Mouse (Mus musculus) lung, embryonic 15.5 days (tissue): Measurements from ENCODE around the gene Cxcl17. TPM values are rescaled to one million over a fixed set of nuclear protein-coding genes. Genes with fewer than 3 reads are reported as not detected.

Experiments used
- ATAC-seq: fragments of 200-750 bp; cut with Nextera tagmentation; 2 replicates; pipeline ENCODE4 v1.8.0; 2017; ENCODE audit warnings: moderate number of reproducible peaks, borderline replicate concordance; ENCODE audit not compliant: low FRiP score, low TSS enrichment; ENCODE audit errors: extremely low read depth
- H3K27ac ChIP-seq: fragments of 300-500 bp; sonication (generic); 2 replicates; pipeline ENCODE4 v1.5.1; 2015; ENCODE audit warnings: moderate library complexity, mild to moderate bottlenecking, inconsistent platforms
- H3K27me3 ChIP-seq: fragments of 300-500 bp; sonication (generic); 2 replicates; pipeline ENCODE4 v1.6.1; 2015; ENCODE audit warnings: inconsistent platforms
- H3K36me3 ChIP-seq: fragments of 300-500 bp; sonication (generic); 2 replicates; pipeline ENCODE4 v1.6.1; 2015; ENCODE audit warnings: inconsistent platforms
- H3K4me1 ChIP-seq: fragments of 300-500 bp; sonication (generic); 2 replicates; pipeline ENCODE4 v1.6.1; 2015; ENCODE audit warnings: inconsistent platforms
- H3K4me2 ChIP-seq: fragments of 300-500 bp; sonication (generic); 2 replicates; pipeline ENCODE4 v1.6.1; 2015; ENCODE audit warnings: inconsistent platforms, mild to moderate bottlenecking, moderate library complexity
- H3K4me3 ChIP-seq: fragments of 300-500 bp; sonication (generic); 2 replicates; pipeline ENCODE4 v1.5.1; 2015; ENCODE audit warnings: mild to moderate bottlenecking, inconsistent platforms
- H3K9ac ChIP-seq: fragments of 300-500 bp; sonication (generic); 2 replicates; pipeline ENCODE4 v1.6.1; 2015; ENCODE audit warnings: inconsistent platforms
- H3K9me3 ChIP-seq: fragments of 300-500 bp; sonication (generic); 2 replicates; pipeline ENCODE4 v1.6.1; 2016; ENCODE audit warnings: inconsistent platforms
- WGBS: fragments of 180-500 bp; shearing (Covaris S2); methylation state at CpG from one replicate; pipeline ENCODE4 v1.1.7; 2015; 5-methylcytosine and 5-hydroxymethylcytosine counted together
- polyA plus RNA-seq: library from polyadenylated mRNA; unstranded; fragments of >200 nt; fragmentation: Nextera tagmentation; extraction: Ambion mirVana; gene quantifications from 2 replicates; pipeline ENCODE4 v1.2.1, GENCODE M21; 2015

Gene Cxcl17
- polyA plus RNA-seq, 1 experiment from 2014 or later, result 0.34 TPM

DNA sequence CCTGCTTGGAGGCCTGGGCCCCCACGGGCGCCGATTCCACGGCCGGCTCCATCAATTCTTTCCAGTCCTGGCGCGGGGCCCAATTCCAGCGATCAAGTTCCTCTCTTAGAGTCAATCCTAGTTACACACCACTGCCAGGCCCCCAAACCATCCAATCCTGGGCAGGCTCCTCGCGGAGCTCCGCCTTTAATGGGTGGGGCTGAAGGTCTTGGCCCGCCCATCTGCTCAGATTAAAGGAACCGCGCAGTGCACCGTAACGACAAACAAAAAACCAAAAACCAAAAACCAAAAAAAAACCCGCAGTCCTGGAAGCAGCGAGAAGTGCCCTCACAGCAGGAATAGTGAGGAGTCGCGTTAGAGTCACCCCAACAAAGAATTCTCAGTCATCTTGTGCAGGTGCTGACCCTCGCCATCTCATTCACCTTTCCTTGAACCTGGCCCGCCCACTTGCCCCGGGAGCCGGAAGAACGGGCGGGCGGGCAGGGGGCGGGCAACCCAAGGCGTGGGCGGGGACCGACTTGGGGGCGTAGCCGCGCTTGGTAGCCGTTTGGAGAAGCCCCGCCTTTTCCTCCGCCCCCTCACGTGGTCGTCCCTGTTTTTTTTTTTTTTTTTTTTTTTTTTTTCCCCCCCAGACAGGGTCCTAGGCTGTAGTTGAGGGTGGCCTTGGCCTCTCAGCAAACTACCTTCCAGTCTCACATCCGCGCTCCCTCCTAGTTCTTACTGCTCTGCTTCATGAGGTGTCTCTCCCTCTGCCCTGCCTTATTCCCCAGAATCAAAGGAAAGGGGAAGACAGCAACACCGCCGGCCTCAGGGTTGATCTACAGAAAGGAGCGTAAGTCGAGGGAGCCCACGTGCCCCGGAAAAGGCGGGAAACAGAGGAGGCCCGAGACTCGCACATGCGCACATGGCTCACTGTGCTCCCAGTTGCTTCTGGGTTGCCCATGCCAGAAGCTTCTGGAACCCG lies 16.8 kb downstream of the Cxcl17 start:
- peak overlapping the region; percentile 72 for H3K9ac ChIP-seq
- H3K36me3 ChIP-seq, result no peaks in the 10 kb centered on the region
- ATAC-seq, result peak; percentile 97
- WGBS, result 6% methylated on average over 49 of the region's 52 CpGs
- peak overlapping the region; percentile 73 for H3K27ac ChIP-seq
- peaks cover 35% of the 10 kb centered on the region for H3K4me1 ChIP-seq
- no peaks in the 10 kb centered on the region for H3K27me3 ChIP-seq
- H3K9me3 ChIP-seq, result no peaks in the 10 kb centered on the region
- H3K4me2 ChIP-seq, result peak overlapping the region; percentile 86
- H3K4me3 ChIP-seq, result peak overlapping the region; percentile 76

DNA sequence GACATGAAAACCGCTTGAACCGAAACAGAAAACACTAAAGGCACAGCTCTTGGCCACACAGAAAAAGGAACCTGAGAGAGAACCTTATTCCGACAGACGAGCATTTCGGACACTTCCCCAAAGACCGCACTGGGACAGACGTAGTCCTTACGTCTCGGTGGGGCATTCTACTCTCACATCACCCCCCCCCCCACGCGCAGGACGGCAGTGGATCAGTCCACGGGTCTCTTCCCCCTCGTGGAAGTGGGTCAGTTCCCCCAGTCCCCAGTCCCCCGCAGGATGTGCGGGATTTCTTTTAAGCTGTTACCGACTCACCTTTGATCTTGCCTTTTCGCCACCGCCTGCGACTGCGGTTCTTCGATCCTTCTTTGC lies 17.5 kb downstream of the Cxcl17 start:
- H3K4me3 ChIP-seq, result peak overlapping the region; percentile 76
- H3K27me3 ChIP-seq, result no peaks in the 10 kb centered on the region
- H3K36me3 ChIP-seq, result no peaks in the 10 kb centered on the region
- peaks cover 42% of the 10 kb centered on the region for H3K4me1 ChIP-seq
- peak overlapping the region; percentile 86 for H3K4me2 ChIP-seq
- H3K9ac ChIP-seq, result peak overlapping the region; percentile 72
- under 1% methylated on average over 22 of the region's 22 CpGs for WGBS
- ATAC-seq, result peak; percentile 30; the same call in 1 of the 2 replicates
- H3K27ac ChIP-seq, result peak overlapping the region; percentile 73
- H3K9me3 ChIP-seq, result no peaks in the 10 kb centered on the region

DNA sequence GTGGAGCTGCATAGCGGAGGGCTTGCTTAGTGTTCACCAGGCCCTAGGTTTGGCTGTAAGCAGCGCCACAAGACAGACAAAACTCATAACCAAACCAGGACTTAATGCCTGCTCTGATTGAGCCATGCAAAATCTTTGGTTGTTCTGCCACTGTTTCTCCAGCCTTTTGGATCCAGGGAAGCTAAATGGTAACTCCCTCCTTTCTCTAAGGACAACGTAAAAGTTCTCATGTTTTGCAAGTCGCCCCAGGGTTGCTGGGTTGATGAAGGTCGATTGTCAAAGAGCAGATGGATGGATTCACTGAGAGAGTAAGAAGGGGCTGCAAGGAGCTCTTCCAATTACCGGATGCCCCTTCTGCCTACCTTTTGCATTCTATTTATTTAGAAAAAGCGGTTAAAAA lies 17.9 kb downstream of the Cxcl17 start:
- H3K27ac ChIP-seq, result peak overlapping the region; percentile 73; the same call in 1 of the 2 replicates
- 15% methylated on average over 7 of the region's 7 CpGs for WGBS

DNA sequence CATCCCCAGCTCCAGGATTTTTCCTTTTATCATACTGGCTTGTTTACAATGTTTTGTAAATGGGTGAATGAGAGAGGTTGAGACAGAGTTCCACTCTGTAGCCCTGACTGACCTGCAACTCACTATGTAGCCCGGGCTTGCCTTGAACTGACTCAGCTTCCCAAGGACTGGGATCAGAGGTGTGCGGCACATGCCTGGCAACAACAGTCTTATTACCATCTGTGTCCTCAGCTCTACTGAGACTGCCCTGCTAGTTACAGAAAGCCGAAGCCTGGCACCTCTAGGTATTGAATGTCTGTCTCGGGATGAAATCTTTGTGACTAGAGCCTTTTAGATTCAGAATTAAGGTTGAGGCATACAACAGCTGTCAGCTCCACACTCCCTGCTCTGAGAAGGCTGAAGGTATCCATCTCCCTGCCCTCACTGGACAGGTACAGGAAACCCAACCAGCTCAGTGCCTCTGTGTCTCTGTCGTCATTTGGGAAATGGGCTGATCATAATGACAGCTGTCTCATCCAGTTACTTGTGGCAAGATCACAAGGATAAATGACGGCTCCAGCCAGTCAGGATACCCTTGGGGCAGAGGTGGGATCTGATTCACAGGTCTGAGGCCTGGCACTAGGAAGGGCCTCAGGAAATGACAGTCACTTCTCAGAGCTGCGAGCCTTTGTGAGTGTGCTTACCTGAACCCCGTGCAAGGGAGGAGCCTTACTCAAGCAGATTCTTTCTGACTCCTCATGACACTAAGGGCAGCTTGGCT lies 19.1 kb downstream of the Cxcl17 start:
- H3K9me3 ChIP-seq, result no peaks in the 10 kb centered on the region
- peak overlapping the region; percentile 86; the same call in 1 of the 2 replicates for H3K4me2 ChIP-seq
- H3K36me3 ChIP-seq, result 0 out of 2 replicates have a peak, but pooled peaks cover under 1% of the 10 kb centered on the region
- H3K4me1 ChIP-seq, result peaks cover 49% of the 10 kb centered on the region
- WGBS, result 71% methylated on average over 8 of the region's 8 CpGs
- ATAC-seq, result no peak
- no peaks in the 10 kb centered on the region for H3K27me3 ChIP-seq
- H3K9ac ChIP-seq, result 0 out of 2 replicates have a peak overlapping the region, but pooled peaks have one; percentile 72
- H3K4me3 ChIP-seq, result no peak overlapping the region
- H3K27ac ChIP-seq, result no peak overlapping the region

More for the DNA sequence above, 17.9 kb downstream of the Cxcl17 start:
- ATAC-seq, result no peak
- Histone ChIP-seq H3K36me3 (no peaks in the 10 kb centered on the region), H3K9ac (peak overlapping the region; percentile 72), H3K27me3 (no peaks in the 10 kb centered on the region), H3K4me2 (peak overlapping the region; percentile 86), H3K9me3 (no peaks in the 10 kb centered on the region), H3K4me1 (peaks cover 46% of the 10 kb centered on the region), H3K4me3 (peak overlapping the region; percentile 76)

DNA sequence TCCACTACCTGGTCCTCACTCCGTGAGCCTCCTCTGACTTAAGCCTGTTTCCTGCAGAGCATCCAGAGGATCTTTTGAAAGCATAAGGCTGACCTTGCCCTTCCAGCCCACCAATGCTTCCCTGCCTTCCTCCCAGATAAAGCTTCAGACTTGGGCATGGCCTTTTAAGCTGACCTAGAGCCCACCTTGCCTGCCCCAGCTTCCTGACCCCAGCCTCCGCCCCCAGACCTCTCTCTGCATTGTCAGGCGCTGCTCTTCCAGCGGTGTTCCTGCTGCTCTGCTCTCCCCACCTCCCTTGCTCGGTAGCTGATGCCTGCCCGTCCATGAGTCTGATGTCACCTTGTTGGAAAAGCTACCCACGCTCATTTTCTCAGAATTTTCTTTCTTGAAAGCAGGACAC lies 19.8 kb downstream of the Cxcl17 start:
- Histone ChIP-seq H3K4me2 (no peak overlapping the region), H3K9ac (no peak overlapping the region), H3K4me3 (no peak overlapping the region), H3K36me3 (peaks cover 5% of the 10 kb centered on the region; the same call in 1 of the 2 replicates), H3K4me1 (peaks cover 49% of the 10 kb centered on the region), H3K27me3 (no peaks in the 10 kb centered on the region), H3K9me3 (no peaks in the 10 kb centered on the region), H3K27ac (no peak overlapping the region)
- WGBS, result 63% methylated on average over 7 of the region's 7 CpGs
- ATAC-seq, result no peak

DNA sequence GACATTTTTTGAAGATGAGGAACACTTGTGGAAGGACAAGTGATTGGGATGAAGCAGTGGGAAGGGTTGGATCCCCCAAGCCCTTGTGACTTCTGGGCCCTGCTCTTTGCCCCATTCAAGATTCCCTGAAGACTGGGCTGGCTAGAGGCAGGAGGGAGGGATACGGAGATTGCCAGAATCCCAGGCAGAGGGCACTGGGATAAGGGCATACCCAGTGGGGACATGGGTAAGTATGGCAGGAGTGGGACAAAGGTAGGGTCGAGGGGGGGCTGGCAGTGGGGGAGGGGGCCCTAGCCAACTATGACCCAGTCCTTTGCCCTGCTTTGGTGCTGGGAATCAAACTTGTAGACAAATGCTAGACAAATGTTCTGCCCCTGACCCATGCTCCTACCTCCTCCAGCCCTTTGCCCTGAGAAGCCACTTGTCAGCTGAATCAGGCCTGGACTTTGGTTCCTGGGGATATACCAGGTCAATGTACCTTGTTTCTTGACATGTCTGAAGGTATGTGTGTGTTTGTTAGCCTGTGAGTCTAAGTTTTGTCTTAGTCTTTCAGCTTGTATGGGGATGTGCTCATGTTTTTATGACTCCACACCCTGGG lies 20.7 kb downstream of the Cxcl17 start:
- no peak overlapping the region for H3K4me2 ChIP-seq
- peaks cover 10% of the 10 kb centered on the region; the same call in 1 of the 2 replicates for H3K36me3 ChIP-seq
- whole genome bisulfite sequencing, result 72% methylated on average over 2 of the region's 2 CpGs
- ATAC-seq, result no peak
- H3K27me3 ChIP-seq, result no peaks in the 10 kb centered on the region
- H3K9ac ChIP-seq, result no peak overlapping the region
- no peak overlapping the region for H3K27ac ChIP-seq
- H3K4me3 ChIP-seq, result no peak overlapping the region
- no peaks in the 10 kb centered on the region for H3K9me3 ChIP-seq
- H3K4me1 ChIP-seq, result peaks cover 46% of the 10 kb centered on the region

DNA sequence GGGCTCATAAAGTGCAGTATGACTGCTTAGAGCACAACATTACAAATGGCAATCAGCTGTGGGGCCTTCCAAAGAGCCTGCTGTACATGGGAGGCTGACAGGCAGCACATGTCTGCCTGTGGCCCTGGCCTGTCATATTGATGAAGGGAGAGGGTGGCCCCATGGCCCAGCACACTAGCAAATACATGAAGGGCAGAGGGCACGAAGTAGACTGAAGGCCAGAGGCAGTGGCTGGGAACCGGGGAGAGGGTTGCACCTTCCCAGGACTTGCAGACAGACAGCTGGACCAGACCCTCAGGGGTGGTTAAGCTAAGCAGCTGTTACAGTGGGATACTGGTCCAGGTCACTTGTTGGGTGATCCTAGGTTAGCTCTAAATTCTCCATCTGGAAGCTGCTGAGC lies 21.7 kb downstream of the Cxcl17 start:
- no peaks in the 10 kb centered on the region for H3K9me3 ChIP-seq
- peak overlapping the region; percentile 69; the same call in 1 of the 2 replicates for H3K27ac ChIP-seq
- H3K9ac ChIP-seq, result no peak overlapping the region
- H3K27me3 ChIP-seq, result no peaks in the 10 kb centered on the region
- H3K4me1 ChIP-seq, result peaks cover 48% of the 10 kb centered on the region
- H3K36me3 ChIP-seq, result peaks cover 10% of the 10 kb centered on the region; the same call in 1 of the 2 replicates
- H3K4me3 ChIP-seq, result no peak overlapping the region
- WGBS, result 40% methylated on average over 2 of the region's 2 CpGs
- H3K4me2 ChIP-seq, result no peak overlapping the region
- no peak for ATAC-seq

DNA sequence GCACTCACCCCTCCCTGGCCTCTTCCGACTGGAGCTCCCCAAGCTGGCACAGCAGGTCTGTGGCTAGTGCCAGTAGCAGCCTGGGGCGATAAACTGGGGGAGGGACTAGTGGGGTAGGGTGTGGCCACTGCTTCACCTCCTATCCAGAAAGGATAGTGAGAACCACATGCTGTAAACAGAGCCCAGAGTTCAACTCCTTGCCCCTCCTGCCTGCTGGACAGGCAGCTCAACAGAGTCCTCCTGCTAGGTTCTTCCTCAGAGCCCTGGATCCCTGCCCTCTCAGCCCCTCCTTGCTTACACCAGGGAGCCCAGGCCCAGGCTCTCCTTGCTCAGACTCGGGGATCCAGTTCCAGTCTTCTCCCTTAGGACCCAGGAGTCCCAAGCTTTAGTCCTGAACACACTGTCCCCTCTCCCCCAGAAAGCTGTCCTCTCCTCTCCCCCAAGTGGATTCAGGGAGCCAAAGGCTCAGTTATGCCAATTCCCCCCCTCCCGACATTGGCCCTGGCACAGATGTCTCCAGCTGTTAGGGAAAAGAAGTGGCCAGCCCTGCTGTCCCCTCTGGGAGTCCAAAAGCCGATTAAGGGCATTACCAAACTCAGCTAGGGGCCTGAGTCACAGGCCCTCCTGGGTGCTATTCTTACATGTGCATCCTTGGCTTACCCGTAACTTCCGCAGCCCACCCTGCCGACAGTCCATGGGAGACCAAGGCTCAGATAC lies 22.5 kb downstream of the Cxcl17 start:
- Histone ChIP-seq H3K4me3 (no peak overlapping the region), H3K27me3 (no peaks in the 10 kb centered on the region), H3K27ac (peak overlapping the region; percentile 69), H3K4me1 (peaks cover 56% of the 10 kb centered on the region), H3K36me3 (peaks cover 10% of the 10 kb centered on the region; the same call in 1 of the 2 replicates), H3K9ac (no peak overlapping the region), H3K4me2 (peak overlapping the region; percentile 22; the same call in 1 of the 2 replicates), H3K9me3 (no peaks in the 10 kb centered on the region)
- WGBS, result 47% methylated on average over 8 of the region's 8 CpGs
- peak; percentile 17; the same call in 1 of the 2 replicates for ATAC-seq

DNA sequence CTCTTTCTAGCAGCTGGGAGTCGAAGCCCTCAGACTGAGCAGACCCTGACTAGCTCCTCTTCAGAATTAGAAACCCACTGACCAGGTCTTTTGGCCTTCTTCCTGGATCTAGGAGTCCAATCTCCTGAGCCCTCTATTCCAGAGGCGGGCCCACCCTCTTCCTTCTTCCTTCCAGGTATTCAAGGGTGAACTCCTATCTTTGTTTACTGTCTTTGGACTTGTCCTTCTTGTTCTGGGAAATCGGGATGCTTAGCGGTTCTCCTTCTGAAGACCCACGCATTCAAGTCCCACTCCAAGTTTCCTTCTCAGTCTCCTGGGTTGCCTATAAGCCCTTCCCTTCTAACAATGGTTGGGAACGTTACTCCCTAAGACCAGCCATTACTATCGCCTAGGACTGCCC lies 23.8 kb downstream of the Cxcl17 start:
- 62% methylated on average over 7 of the region's 7 CpGs for WGBS
- Histone ChIP-seq H3K36me3 (peaks cover 18% of the 10 kb centered on the region), H3K4me2 (no peak overlapping the region), H3K9ac (no peak overlapping the region), H3K9me3 (no peaks in the 10 kb centered on the region), H3K27ac (no peak overlapping the region), H3K4me3 (no peak overlapping the region), H3K27me3 (no peaks in the 10 kb centered on the region), H3K4me1 (peaks cover 46% of the 10 kb centered on the region)
- ATAC-seq, result no peak

DNA sequence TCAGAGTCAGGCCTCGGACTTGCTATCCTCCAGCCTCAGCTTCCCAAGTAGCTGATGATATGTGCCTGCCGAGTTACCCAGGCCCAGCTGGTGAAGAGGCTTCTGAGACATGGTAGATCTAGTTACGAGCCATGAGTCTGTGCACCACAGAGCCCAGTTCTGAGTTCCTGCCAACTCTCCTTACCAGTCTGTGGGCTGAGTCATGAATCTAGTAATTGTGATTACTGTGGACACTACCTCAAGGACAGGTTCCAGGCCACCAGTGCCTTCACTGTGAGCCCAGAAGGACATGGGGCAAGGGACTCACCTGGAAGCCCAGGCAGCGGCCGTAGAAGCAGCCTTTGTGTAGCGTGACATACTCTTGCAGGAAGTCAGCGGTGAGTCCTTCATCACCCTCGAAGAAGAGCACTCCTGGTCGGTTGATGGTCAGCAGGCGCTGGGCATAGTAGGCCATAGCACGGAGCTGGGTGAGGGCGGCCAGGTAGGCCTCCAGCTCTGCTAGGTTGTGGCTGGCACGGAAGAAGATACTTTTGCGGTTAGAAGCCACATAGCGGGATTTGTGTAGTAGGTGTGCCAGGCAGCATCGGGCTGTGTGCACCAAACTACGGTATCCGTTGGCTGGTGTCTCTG lies 24.8 kb downstream of the Cxcl17 start:
- Histone ChIP-seq H3K4me3 (no peak overlapping the region), H3K9ac (no peak overlapping the region), H3K27me3 (no peaks in the 10 kb centered on the region), H3K9me3 (no peaks in the 10 kb centered on the region), H3K4me1 (peaks cover 38% of the 10 kb centered on the region), H3K4me2 (no peak overlapping the region), H3K36me3 (peaks cover 21% of the 10 kb centered on the region), H3K27ac (no peak overlapping the region)
- no peak for ATAC-seq
- WGBS, result 88% methylated on average over 18 of the region's 18 CpGs
